12 mouse cellular contexts compared by ENCODE assay signal in the genomic region with DNA sequence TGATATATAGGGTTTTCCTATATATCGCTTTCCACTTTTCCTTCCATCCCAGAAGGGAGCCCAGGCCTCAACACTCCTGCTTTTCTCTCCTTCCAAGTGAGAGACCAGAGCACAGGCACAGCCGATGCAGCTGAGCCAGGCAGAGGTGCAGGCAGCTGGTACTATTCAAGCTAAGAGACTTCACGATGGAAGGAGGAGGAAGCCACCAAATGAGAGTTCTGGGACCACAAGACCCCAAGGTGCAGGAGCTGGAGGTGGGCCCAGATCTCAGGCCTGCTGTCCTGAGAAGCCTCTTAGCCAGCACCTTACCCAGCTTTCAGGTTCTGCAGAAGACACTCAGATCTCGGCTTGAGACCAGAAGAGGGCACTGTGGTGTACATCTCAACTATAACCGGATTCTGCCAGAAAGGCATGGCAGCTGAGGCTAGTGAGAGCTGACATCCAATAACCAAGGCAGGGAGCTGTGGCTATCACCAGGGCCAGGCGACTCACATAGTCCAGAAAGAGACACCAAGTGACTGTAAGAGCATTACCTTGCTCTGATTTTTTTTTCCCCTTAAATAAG. TPM values are rescaled to one million over a fixed set of nuclear protein-coding genes. Genes with fewer than 3 reads are reported as not detected.
DNase-seq lines count a peak whose midpoint lies in the region; ATAC-seq and TF ChIP-seq lines count a peak whose summit lies in the region.
"Had no signal": no experiment of that assay in that cellular context is flagged by ENCODE, and none has a peak within 500 bp of the region (broad histone marks: within the 10 kb centered on the region; RNA-seq: fewer than 3 reads in every experiment).

No protein-coding gene starts in this region.

- no peak for ATAC-seq in liver, embryonic 14.5 days (ENCODE audit: insufficient read depth)

- H3K4me3 ChIP-seq in spleen, adult 2 months (ENCODE audit: extremely low read depth, insufficient read depth, insufficient read length), result no peak overlapping the region
- H3K4me3 ChIP-seq in liver, embryonic 14.5 days (ENCODE audit: insufficient read depth in 1 of 2, low read depth in 2 of 2, low read length in 2 of 2), result no peak overlapping the region
- H3K4me3 ChIP-seq: liver, embryonic 13.5 days had no signal

- no peak overlapping the region for H3K27ac ChIP-seq in spleen, adult 2 months (ENCODE audit: insufficient read depth, low read length)
- no peak overlapping the region for H3K27ac ChIP-seq in liver, embryonic 14.5 days

- H3K9me3 ChIP-seq in liver, embryonic 14.5 days (ENCODE audit: control insufficient read depth, low read length), result no peaks in the 10 kb centered on the region
- H3K9me3 ChIP-seq: liver, embryonic 13.5 days had no signal

- TF ChIP-seq CTCF in spleen, adult 2 months (IDR thresholded peaks at IDR 0.05; ENCODE audit: extremely low read depth, insufficient read depth, insufficient read length, insufficient replicate concordance), result peak; percentile 42; the same call in 1 of the 2 replicates
- peak; percentile 65 for TF ChIP-seq CTCF in liver, embryonic 14.5 days (IDR thresholded peaks at IDR 0.05; ENCODE audit: low read depth)

- DNase-seq in adrenal gland, adult 2 months, result peak; percentile 63
- DNase-seq in adrenal gland, postnatal 4 days (ENCODE audit: low spot score in 2 of 2), result no peak
- peak in 1 of 2 experiments; percentile 61 for DNase-seq in spleen, adult 2 months (ENCODE audit: low read depth in 1 of 2, low spot score in 2 of 2)
- DNase-seq in spleen, adult 12 weeks (ENCODE audit: low spot score), result no peak
- DNase-seq in fibroblast of lung, adult 2 months (ENCODE audit: low read depth), result peak; percentile 15
- DNase-seq in liver, embryonic 14.5 days (ENCODE audit: low read depth in 3 of 3, low spot score in 3 of 3), result no peak
- DNase-seq in right cerebral cortex, postnatal 4 days, result peak; percentile 32
- DNase-seq in urinary bladder, postnatal 36 days (ENCODE audit: low spot score in 2 of 2), result no peak
- DNase-seq: liver, embryonic 13.5 days had no signal

- TF ChIP-seq POLR2A in spleen, adult 2 months (IDR thresholded peaks at IDR 0.05; ENCODE audit: low read depth, low read length), result no peak

- TF ChIP-seq EP300 in liver, embryonic 14.5 days (IDR thresholded peaks at IDR 0.05; ENCODE audit: low read depth), result no peak

- peaks cover 20% of the 10 kb centered on the region; the same call in 1 of the 2 replicates for H3K4me1 ChIP-seq in spleen, adult 2 months (ENCODE audit: control insufficient read depth, insufficient read depth, insufficient read length)
- peaks cover 28 to 31% of the 10 kb centered on the region in 2 experiments for H3K4me1 ChIP-seq in liver, embryonic 14.5 days (replicated peaks; ENCODE audit: control insufficient read depth in 2 of 2, insufficient read depth in 2 of 2, low read length in 1 of 2)

- H3K36me3 ChIP-seq in spleen, adult 2 months (ENCODE audit: control insufficient read depth, insufficient read depth, low read length), result peaks cover 20% of the 10 kb centered on the region
- H3K36me3 ChIP-seq in liver, embryonic 14.5 days (replicated peaks; ENCODE audit: control insufficient read depth, insufficient read depth, low read depth), result peaks cover 42% of the 10 kb centered on the region

- H3K27me3 ChIP-seq in spleen, adult 2 months (ENCODE audit: control insufficient read depth, insufficient read depth, low read length), result no peaks in the 10 kb centered on the region
- no peaks in the 10 kb centered on the region for H3K27me3 ChIP-seq in liver, embryonic 14.5 days (ENCODE audit: control insufficient read depth, insufficient read depth, low read length)
- H3K27me3 ChIP-seq: liver, embryonic 13.5 days had no signal

- WGBS in spleen, adult 2 months, result 66% methylated on average over 6 of the region's 6 CpGs
- 58% methylated on average over 6 of the region's 6 CpGs for WGBS in liver, embryonic 14.5 days (ENCODE audit: insufficient replicate concordance)

- no peak overlapping the region for H3K9ac ChIP-seq in liver, embryonic 14.5 days (replicated peaks)
- H3K9ac ChIP-seq: liver, embryonic 13.5 days had no signal

- H3K4me2 ChIP-seq in liver, embryonic 14.5 days (ENCODE audit: low read depth), result no peak overlapping the region
- H3K4me2 ChIP-seq: liver, embryonic 13.5 days had no signal

RNA-seq across cellular contexts. Expression of a gene that starts 2.1 kb away (rescaled TPM):
- total RNA-seq in adrenal gland, adult 2 months (2021), result 1 to 10 TPM; 7.9 to 8.2 TPM
- 6.6 and 6.7 TPM in 2 replicates for polyA plus RNA-seq in adrenal gland, adult 2 months (2012; rRNA removed)
- total RNA-seq in adrenal gland, postnatal 4 days (2021), result 1 to 10 TPM; 8.8 to 9.8 TPM
- 8.0 and 8.1 TPM in 2 replicates for polyA plus RNA-seq in spleen, adult 2 months (2012; rRNA removed)
- 5.4 and 7.2 TPM in 2 replicates for polyA plus RNA-seq in liver, embryonic 14.5 days (2012; rRNA removed)
- polyA plus RNA-seq in liver, embryonic 14.5 days (2014; fragmentation: Nextera tagmentation; extraction: Ambion mirVana), result 4.2 and 6.3 TPM in 2 replicates

RNA-seq across cellular contexts. Expression of a gene that starts 17.0 kb away (rescaled TPM):
- 10 to 100 TPM; 15.5 to 25.7 TPM for total RNA-seq in adrenal gland, adult 2 months (2021)
- polyA plus RNA-seq in adrenal gland, adult 2 months (2012; rRNA removed), result 28.4 and 31.5 TPM in 2 replicates
- total RNA-seq in adrenal gland, postnatal 4 days (2021), result 10 to 100 TPM; 15.4 to 16.8 TPM
- 15.0 and 17.4 TPM in 2 replicates for polyA plus RNA-seq in spleen, adult 2 months (2012; rRNA removed)
- 1.6 and 1.7 TPM in 2 replicates for polyA plus RNA-seq in liver, embryonic 14.5 days (2012; rRNA removed)
- 2.6 and 2.9 TPM in 2 replicates for polyA plus RNA-seq in liver, embryonic 14.5 days (2014; fragmentation: Nextera tagmentation; extraction: Ambion mirVana)

RNA-seq across cellular contexts. Expression of a gene that starts 30.7 kb away (rescaled TPM):
- total RNA-seq in adrenal gland, adult 2 months (2021), result 10 to 100 TPM; 16.7 to 17.0 TPM
- polyA plus RNA-seq in adrenal gland, adult 2 months (2012; rRNA removed), result 10.5 and 12.7 TPM in 2 replicates
- total RNA-seq in adrenal gland, postnatal 4 days (2021), result 10 to 100 TPM; 23.9 to 24.7 TPM
- 32.9 and 36.5 TPM in 2 replicates for polyA plus RNA-seq in spleen, adult 2 months (2012; rRNA removed)
- 17.4 and 21.5 TPM in 2 replicates for polyA plus RNA-seq in liver, embryonic 14.5 days (2012; rRNA removed)
- 9.5 and 9.7 TPM in 2 replicates for polyA plus RNA-seq in liver, embryonic 14.5 days (2014; fragmentation: Nextera tagmentation; extraction: Ambion mirVana)

RNA-seq across cellular contexts. Expression of a gene that starts 40.0 kb away (rescaled TPM):
- not detected for total RNA-seq in adrenal gland, adult 2 months (2021)
- not detected in 2 replicates for polyA plus RNA-seq in adrenal gland, adult 2 months (2012; rRNA removed)
- total RNA-seq in adrenal gland, postnatal 4 days (2021), result not detected
- polyA plus RNA-seq in spleen, adult 2 months (2012; rRNA removed), result not detected in 2 replicates
- polyA plus RNA-seq in liver, embryonic 14.5 days (2012; rRNA removed), result not detected in 2 replicates
- polyA plus RNA-seq in liver, embryonic 14.5 days (2014; fragmentation: Nextera tagmentation; extraction: Ambion mirVana), result not detected in 2 replicates
- polyA plus RNA-seq: C2C12; frontal cortex, adult 2 months; liver, embryonic 13.5 days; stomach, embryonic 16.5 days had no signal

Comparison
In these comparisons a context has a peak if more than half of its experiments do, and no peak if none do; other contexts are left out.
1. DNase-seq: peak in adrenal gland, adult 2 months (single experiment), fibroblast of lung, adult 2 months (single experiment) and right cerebral cortex, postnatal 4 days (single experiment); none in adrenal gland, postnatal 4 days (0 of 2), spleen, adult 12 weeks (single experiment), liver, embryonic 14.5 days (0 of 3) and urinary bladder, postnatal 36 days (0 of 2).